In genomic region chr10:13565080-13565448, GRCm38 (mm10) we compare ENCODE assay signal across 8 mouse cellular contexts. TPM values are rescaled to one million over a fixed set of nuclear protein-coding genes. Genes with fewer than 3 reads are reported as not detected.
A peak's percentile ranks its signal among the peaks of the same experiment; 100 is the strongest.
DNase-seq lines count a peak whose midpoint lies in the region; ATAC-seq lines count a peak whose summit lies in the region.

No protein-coding gene starts in this region.

- no peak overlapping the region for H3K27ac ChIP-seq in heart, embryonic 11.5 days (ENCODE audit: low read depth, low read length)
- no peak overlapping the region for H3K27ac ChIP-seq in brown adipose tissue, adult 24 weeks (replicated peaks; ENCODE audit: low read depth, low read length)
- no peak overlapping the region for H3K27ac ChIP-seq in hindbrain, embryonic 15.5 days (replicated peaks)
- H3K27ac ChIP-seq in midbrain, embryonic 10.5 days (replicated peaks): no peak overlapping the region

- DNase-seq in heart, postnatal 10 days: no peak
- no peak for DNase-seq in midbrain, embryonic 10.5 days (ENCODE audit: low spot score)
- DNase-seq in urinary bladder, postnatal 10 days (ENCODE audit: low spot score): no peak
- no peak for DNase-seq in frontal cortex, postnatal 25 days (ENCODE audit: low spot score in 2 of 2)

- intact Hi-C loops in heart, postnatal 10 days (cut with DNase I): loop anchor here (2.0 kb wide), 2 partner anchors 756 to 826 kb away; no protein-coding TSS in a partner anchor

- H3K4me2 ChIP-seq in heart, embryonic 11.5 days: peak overlapping the region; percentile 64
- peak overlapping the region; percentile 60 for H3K4me2 ChIP-seq in hindbrain, embryonic 15.5 days

- 0 out of 2 replicates have a peak overlapping the region, but pooled peaks have one; percentile 30 for H3K9ac ChIP-seq in heart, embryonic 11.5 days (ENCODE audit: low read depth, low read length)
- H3K9ac ChIP-seq in hindbrain, embryonic 15.5 days: no peak overlapping the region

- H3K36me3 ChIP-seq in heart, embryonic 11.5 days (ENCODE audit: control insufficient read depth, insufficient read depth, low read length): peaks cover 2% of the 10 kb centered on the region; the same call in 1 of the 2 replicates
- 0 out of 2 replicates have a peak, but pooled peaks cover 3% of the 10 kb centered on the region for H3K36me3 ChIP-seq in hindbrain, embryonic 15.5 days
- peaks cover 36% of the 10 kb centered on the region for H3K36me3 ChIP-seq in midbrain, embryonic 10.5 days

- peak overlapping the region; percentile 21 for H3K4me3 ChIP-seq in heart, embryonic 11.5 days (ENCODE audit: low read depth, low read length)
- H3K4me3 ChIP-seq in brown adipose tissue, adult 24 weeks (ENCODE audit: insufficient read depth, low read depth, low read length): peak overlapping the region; percentile 41
- H3K4me3 ChIP-seq in hindbrain, embryonic 15.5 days: peak overlapping the region; percentile 32
- peak overlapping the region; percentile 33; the same call in 1 of the 2 replicates for H3K4me3 ChIP-seq in midbrain, embryonic 10.5 days

- 56% methylated on average over 8 of the region's 8 CpGs for WGBS in heart, embryonic 11.5 days (ENCODE audit: insufficient replicate concordance)
- WGBS in hindbrain, embryonic 15.5 days: 55% methylated on average over 8 of the region's 8 CpGs
- WGBS in midbrain, embryonic 10.5 days: 64% methylated on average over 8 of the region's 8 CpGs

- H3K9me3 ChIP-seq in heart, embryonic 11.5 days (replicated peaks; ENCODE audit: control insufficient read depth, low read length): no peaks in the 10 kb centered on the region
- H3K9me3 ChIP-seq in hindbrain, embryonic 15.5 days: no peaks in the 10 kb centered on the region
- H3K9me3 ChIP-seq in midbrain, embryonic 10.5 days (replicated peaks): no peaks in the 10 kb centered on the region

- H3K27me3 ChIP-seq in heart, embryonic 11.5 days (ENCODE audit: control insufficient read depth, insufficient read depth, low read length): no peaks in the 10 kb centered on the region
- no peaks in the 10 kb centered on the region for H3K27me3 ChIP-seq in hindbrain, embryonic 15.5 days
- H3K27me3 ChIP-seq in midbrain, embryonic 10.5 days (ENCODE audit: low read depth, poor library complexity, severe bottlenecking): peaks cover 37% of the 10 kb centered on the region

- ATAC-seq in heart, embryonic 11.5 days (replicated peaks; ENCODE audit: insufficient number of reproducible peaks, low FRiP score, low TSS enrichment): no peak
- ATAC-seq in hindbrain, embryonic 15.5 days (ENCODE audit: low FRiP score, low read depth): no peak
- no peak for ATAC-seq in monocyte, adult 5-6 weeks (replicated peaks; ENCODE audit: insufficient number of reproducible peaks, low FRiP score, low TSS enrichment, poor library complexity, severe bottlenecking)

- H3K4me1 ChIP-seq in heart, embryonic 11.5 days (ENCODE audit: control insufficient read depth, insufficient read depth, low read length): no peaks in the 10 kb centered on the region
- no peaks in the 10 kb centered on the region for H3K4me1 ChIP-seq in brown adipose tissue, adult 24 weeks (ENCODE audit: control insufficient read depth, insufficient read depth, insufficient read length, low read length)
- 0 out of 2 replicates have a peak, but pooled peaks cover 7% of the 10 kb centered on the region for H3K4me1 ChIP-seq in hindbrain, embryonic 15.5 days (replicated peaks)
- peaks cover 6% of the 10 kb centered on the region; the same call in 1 of the 2 replicates for H3K4me1 ChIP-seq in midbrain, embryonic 10.5 days

RNA-seq across cellular contexts. Expression of gene Pex3, which starts 12.1 kb away (rescaled TPM):
- 22.4 and 22.5 TPM in 2 replicates for polyA plus RNA-seq in heart, embryonic 11.5 days (2014; fragmentation: Nextera tagmentation; extraction: Ambion mirVana)
- 10 to 100 TPM; 24.2 to 27.2 TPM for total RNA-seq in heart, postnatal 10 days (2021)
- 51.4 and 80.3 TPM in 2 replicates for polyA plus RNA-seq in brown adipose tissue, adult 24 weeks (2012; ENCODE audit: insufficient read depth, insufficient read length, missing spikeins)
- 26.7 and 27.7 TPM in 2 replicates for polyA plus RNA-seq in hindbrain, embryonic 15.5 days (2015; fragmentation: Nextera tagmentation; extraction: Ambion mirVana)
- polyA plus RNA-seq in midbrain, embryonic 10.5 days (2016; fragmentation: Nextera tagmentation; extraction: Ambion mirVana): 18.9 and 19.3 TPM in 2 replicates
- 18.2 to 27.8 TPM (median 21.1 TPM) in 3 replicates for total RNA-seq in monocyte, adult 5-6 weeks (2017)

RNA-seq across cellular contexts. Expression of gene Adat2, which starts 12.4 kb away (rescaled TPM):
- 2.6 and 3.3 TPM in 2 replicates for polyA plus RNA-seq in heart, embryonic 11.5 days (2014; fragmentation: Nextera tagmentation; extraction: Ambion mirVana)
- 1 to 10 TPM; 4.2 to 4.4 TPM for total RNA-seq in heart, postnatal 10 days (2021)
- 2.8 and 3.3 TPM in 2 replicates for polyA plus RNA-seq in brown adipose tissue, adult 24 weeks (2012; ENCODE audit: insufficient read depth, insufficient read length, missing spikeins)
- 1.9 and 2.1 TPM in 2 replicates for polyA plus RNA-seq in hindbrain, embryonic 15.5 days (2015; fragmentation: Nextera tagmentation; extraction: Ambion mirVana)
- polyA plus RNA-seq in midbrain, embryonic 10.5 days (2016; fragmentation: Nextera tagmentation; extraction: Ambion mirVana): 4.0 and 4.5 TPM in 2 replicates
- 1.6 to 2.9 TPM (median 1.7 TPM) in 3 replicates for total RNA-seq in monocyte, adult 5-6 weeks (2017)
